Mouse (Mus musculus) neural tube, embryonic 14.5 days (tissue): ENCODE measurements around the gene Epb41l4b. TPM values are rescaled to one million over a fixed set of nuclear protein-coding genes. Genes with fewer than 3 reads are reported as not detected.

ENCODE experiments used
- ATAC-seq: fragments of 200-750 bp; cut with Nextera tagmentation; 2 replicates; pipeline ENCODE4 v1.8.0; 2017; ENCODE audit warnings: low read depth, mild to moderate bottlenecking, moderate TSS enrichment, moderate library complexity
- H3K27ac ChIP-seq: fragments of 300-500 bp; sonication (generic); 2 replicates; pipeline ENCODE4 v1.5.1; 2014; ENCODE audit warnings: low read depth, mild to moderate bottlenecking, control low read depth, low read length, moderate library complexity, mixed read lengths
- H3K27me3 ChIP-seq: fragments of 300-500 bp; sonication (generic); 2 replicates; pipeline ENCODE4 v1.6.1; 2014; ENCODE audit warnings: low read length; ENCODE audit not compliant: control insufficient read depth, insufficient read depth
- H3K36me3 ChIP-seq: fragments of 300-500 bp; sonication (generic); 2 replicates; pipeline ENCODE4 v1.6.1; 2014; ENCODE audit warnings: low read length, mixed read lengths; ENCODE audit not compliant: control insufficient read depth, insufficient read depth
- H3K4me1 ChIP-seq: fragments of 300-500 bp; sonication (generic); 2 replicates; pipeline ENCODE4 v1.6.1; 2014; ENCODE audit warnings: low read length; ENCODE audit not compliant: control insufficient read depth, insufficient read depth
- H3K4me2 ChIP-seq: fragments of 300-500 bp; sonication (generic); 2 replicates; pipeline ENCODE4 v1.6.1; 2014; ENCODE audit warnings: mild to moderate bottlenecking, low read depth, low read length, control low read depth
- H3K4me3 ChIP-seq: fragments of 300-500 bp; sonication (generic); 2 replicates; pipeline ENCODE4 v1.5.1; 2014; ENCODE audit warnings: low read depth, low read length, control low read depth, mixed read lengths
- H3K9ac ChIP-seq: fragments of 300-500 bp; sonication (generic); replicated peaks from 2 replicates; pipeline ENCODE4 v1.6.1; 2014; ENCODE audit warnings: low read depth, mild to moderate bottlenecking, control low read depth, low read length, mixed read lengths
- H3K9me3 ChIP-seq: fragments of 300-500 bp; sonication (generic); 2 replicates; pipeline ENCODE4 v1.6.1; 2016; ENCODE audit warnings: low read length; ENCODE audit not compliant: control insufficient read depth
- WGBS: fragments of 180-500 bp; shearing (Covaris S2); extraction: QIAGEN DNeasy Blood & Tissue Kit; methylation state at CpG from one replicate; pipeline ENCODE4 v1.1.7; 2014; 5-methylcytosine and 5-hydroxymethylcytosine counted together
- polyA plus RNA-seq: library from polyadenylated mRNA; unstranded; fragments of >200 nt; fragmentation: Nextera tagmentation; extraction: Ambion mirVana; gene quantifications from 2 replicates; pipeline ENCODE4 v1.2.1, GENCODE M21; 2014

Epb41l4b gene
- polyA plus RNA-seq, 1 experiment from 2014 or later, result 6.5 TPM

DNA sequence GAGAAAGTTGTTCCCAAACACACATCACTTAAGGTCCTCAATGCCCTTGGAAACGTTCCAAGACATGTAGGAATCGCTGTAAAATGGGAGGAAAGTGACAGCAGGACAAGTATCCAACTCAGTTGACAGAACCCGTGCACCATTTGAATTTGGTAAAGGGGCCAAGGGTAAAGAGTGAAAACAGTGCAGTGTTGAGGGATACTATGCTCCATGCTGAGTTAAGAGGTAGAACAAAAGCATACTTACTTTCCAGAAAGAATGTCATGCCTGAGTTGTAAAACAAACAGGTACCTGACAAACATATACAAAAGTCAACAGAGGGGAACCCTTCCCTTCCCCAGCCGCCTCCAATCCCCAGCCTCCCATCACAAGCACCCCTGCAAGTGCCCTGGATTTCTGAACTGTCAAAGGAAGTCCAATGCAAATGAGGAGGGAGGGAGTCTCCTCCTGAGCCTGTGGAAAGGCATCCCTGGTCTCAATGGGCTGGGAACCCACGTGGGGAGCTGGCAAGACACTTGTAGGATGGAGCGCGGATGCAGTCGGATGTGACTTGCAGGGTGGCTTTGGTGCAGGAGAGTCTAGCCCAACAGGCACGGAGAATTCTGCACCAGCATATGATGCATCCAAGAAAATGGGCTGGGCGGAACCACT, 57.4 kb downstream of the Epb41l4b start:
- no peaks in the 10 kb centered on the region for H3K9me3 ChIP-seq
- 73% methylated on average over 10 of the region's 10 CpGs for WGBS
- ATAC-seq, result no peak

DNA sequence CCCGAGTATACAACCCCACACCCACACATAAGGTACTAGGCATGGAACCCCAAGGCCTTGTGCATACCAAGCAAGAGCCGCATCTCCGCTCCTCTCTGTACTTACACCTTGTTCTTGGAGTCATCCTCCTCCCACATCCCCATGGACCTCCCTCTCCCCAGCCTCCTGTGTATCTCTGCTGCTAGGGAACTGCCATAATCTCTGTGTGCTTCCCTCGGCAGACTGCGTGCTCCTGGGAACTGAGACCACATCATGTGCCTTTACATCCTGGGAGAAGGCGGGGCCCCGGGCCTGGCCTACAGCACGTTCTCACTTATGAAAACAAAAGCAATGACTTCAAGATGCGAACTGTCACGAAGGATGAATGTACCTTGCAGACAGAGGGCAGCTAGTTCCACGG, 59.6 kb downstream of the Epb41l4b start:
- Histone ChIP-seq H3K9me3 (no peaks in the 10 kb centered on the region), H3K4me1 (peaks cover 3% of the 10 kb centered on the region; the same call in 1 of the 2 replicates), H3K4me2 (no peak overlapping the region), H3K4me3 (no peak overlapping the region), H3K27ac (no peak overlapping the region), H3K36me3 (no peaks in the 10 kb centered on the region), H3K27me3 (no peaks in the 10 kb centered on the region), H3K9ac (no peak overlapping the region)
- no peak for ATAC-seq
- 71% methylated on average over 11 of the region's 11 CpGs for whole genome bisulfite sequencing

More for the DNA sequence above, 57.4 kb downstream of the Epb41l4b start:
- no peak overlapping the region for H3K4me2 ChIP-seq
- no peak overlapping the region for H3K9ac ChIP-seq
- no peaks in the 10 kb centered on the region for H3K27me3 ChIP-seq
- H3K27ac ChIP-seq, result no peak overlapping the region
- H3K4me1 ChIP-seq, result peaks cover 3% of the 10 kb centered on the region
- no peaks in the 10 kb centered on the region for H3K36me3 ChIP-seq
- H3K4me3 ChIP-seq, result no peak overlapping the region

DNA sequence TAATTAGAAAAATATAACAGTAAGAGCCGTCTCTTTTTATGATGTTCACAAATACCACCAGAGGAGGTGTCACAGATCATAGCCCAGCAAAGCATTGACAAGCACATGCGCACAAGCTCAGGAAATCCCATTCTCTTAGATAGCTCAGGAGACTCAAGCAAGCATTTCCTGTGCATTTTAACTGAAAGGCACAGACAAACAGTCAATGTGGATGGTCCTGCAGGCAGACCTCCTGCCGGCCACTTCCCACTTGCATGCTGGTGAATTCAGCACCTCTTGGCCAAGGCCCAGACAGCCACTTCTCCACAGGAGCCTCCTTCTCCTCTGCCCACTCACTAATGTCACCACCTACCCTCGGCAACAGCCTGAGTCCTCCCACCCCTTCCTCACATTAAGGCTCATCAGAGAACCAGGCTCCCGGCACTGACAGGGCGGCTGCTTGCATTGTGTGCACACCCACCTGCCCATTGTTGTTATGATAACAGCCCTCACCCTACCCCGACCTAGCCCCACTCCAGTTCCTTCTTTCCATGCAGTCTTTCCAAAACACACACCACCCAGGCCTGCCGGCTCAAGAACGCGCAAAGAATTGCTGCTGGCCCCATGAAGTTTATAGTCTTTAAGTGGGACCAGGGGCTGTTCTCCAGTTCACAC, 60.3 kb downstream of the Epb41l4b start:
- Histone ChIP-seq H3K27ac (no peak overlapping the region), H3K9me3 (no peaks in the 10 kb centered on the region), H3K4me1 (peaks cover 3% of the 10 kb centered on the region; the same call in 1 of the 2 replicates), H3K36me3 (no peaks in the 10 kb centered on the region), H3K4me2 (no peak overlapping the region), H3K9ac (no peak overlapping the region), H3K4me3 (no peak overlapping the region), H3K27me3 (no peaks in the 10 kb centered on the region)
- 61% methylated on average over 10 of the region's 10 CpGs for WGBS
- no peak for ATAC-seq

DNA sequence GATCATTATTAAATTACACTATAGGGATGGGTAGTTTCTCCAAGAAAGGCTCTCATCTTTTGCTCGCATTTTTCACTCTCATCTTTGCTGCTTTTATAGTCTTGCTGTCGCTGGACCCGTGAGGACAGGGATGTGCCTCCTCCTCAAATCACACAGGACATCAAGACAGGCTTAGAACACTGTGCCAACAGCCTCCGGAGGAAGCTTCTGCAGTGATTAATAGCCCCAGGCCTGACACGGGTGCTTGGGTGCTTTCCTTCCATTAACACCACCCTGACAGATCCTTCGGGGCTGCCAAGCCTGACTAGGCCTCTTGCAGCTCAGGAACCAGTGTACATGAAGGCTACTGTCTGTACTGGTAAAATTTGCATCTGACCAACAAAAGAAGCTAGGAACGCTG, 61.8 kb downstream of the Epb41l4b start:
- 49% methylated on average over 7 of the region's 7 CpGs for WGBS
- no peaks in the 10 kb centered on the region for H3K27me3 ChIP-seq
- H3K9ac ChIP-seq, result no peak overlapping the region
- H3K4me1 ChIP-seq, result peaks cover 3% of the 10 kb centered on the region; the same call in 1 of the 2 replicates
- no peak overlapping the region for H3K4me3 ChIP-seq
- no peak for ATAC-seq
- no peaks in the 10 kb centered on the region for H3K9me3 ChIP-seq
- H3K4me2 ChIP-seq, result no peak overlapping the region
- no peaks in the 10 kb centered on the region for H3K36me3 ChIP-seq
- no peak overlapping the region for H3K27ac ChIP-seq

DNA sequence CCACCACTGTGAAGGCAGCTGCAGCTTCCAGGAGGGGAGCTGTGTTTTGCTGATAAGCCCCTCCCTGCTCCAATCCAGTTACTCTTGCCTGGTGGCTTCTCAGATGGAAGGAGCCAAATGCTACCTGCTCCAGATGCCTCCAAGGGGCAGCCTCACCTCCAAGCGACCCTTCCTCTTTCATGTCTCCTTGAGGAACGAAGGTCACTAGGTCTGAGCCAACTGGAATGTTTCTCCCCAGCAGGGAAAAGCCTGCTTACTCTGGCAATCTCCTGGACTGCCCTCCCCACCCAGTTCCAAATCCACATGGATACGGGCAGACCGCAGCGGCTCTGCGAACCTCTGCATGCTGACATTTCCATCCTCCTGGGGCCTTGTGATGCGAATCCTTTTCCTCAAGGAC, 69.4 kb downstream of the Epb41l4b start:
- Histone ChIP-seq H3K4me1 (0 out of 2 replicates have a peak, but pooled peaks cover 3% of the 10 kb centered on the region), H3K27ac (no peak overlapping the region), H3K9ac (no peak overlapping the region), H3K4me3 (no peak overlapping the region), H3K4me2 (no peak overlapping the region), H3K27me3 (no peaks in the 10 kb centered on the region), H3K9me3 (no peaks in the 10 kb centered on the region), H3K36me3 (no peaks in the 10 kb centered on the region)
- ATAC-seq, result no peak
- 73% methylated on average over 7 of the region's 7 CpGs for WGBS

DNA sequence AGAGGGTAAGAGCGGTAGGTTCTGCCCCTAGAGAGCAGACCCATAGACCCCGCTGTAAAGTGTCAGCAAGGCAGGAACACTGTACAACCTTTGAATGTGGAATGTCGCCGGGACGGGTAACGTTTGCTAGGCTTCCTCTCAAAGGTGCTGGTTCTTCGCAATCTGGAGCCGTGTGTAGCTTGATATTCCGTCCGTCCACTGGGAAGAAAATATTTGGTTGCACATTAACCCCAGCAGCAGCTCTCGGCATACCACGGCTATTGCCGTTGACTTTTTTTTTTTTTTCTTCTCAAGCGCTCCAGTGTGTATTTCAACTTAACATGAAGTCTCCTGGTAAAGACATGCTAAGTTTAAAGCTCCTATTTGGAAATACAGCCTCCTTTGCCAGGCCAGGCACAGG, 70.1 kb downstream of the Epb41l4b start:
- Histone ChIP-seq H3K9me3 (no peaks in the 10 kb centered on the region), H3K4me1 (0 out of 2 replicates have a peak, but pooled peaks cover 3% of the 10 kb centered on the region), H3K27ac (no peak overlapping the region), H3K27me3 (no peaks in the 10 kb centered on the region), H3K9ac (no peak overlapping the region), H3K4me3 (no peak overlapping the region), H3K36me3 (no peaks in the 10 kb centered on the region), H3K4me2 (no peak overlapping the region)
- ATAC-seq, result no peak
- 93% methylated on average over 14 of the region's 14 CpGs for whole genome bisulfite sequencing

DNA sequence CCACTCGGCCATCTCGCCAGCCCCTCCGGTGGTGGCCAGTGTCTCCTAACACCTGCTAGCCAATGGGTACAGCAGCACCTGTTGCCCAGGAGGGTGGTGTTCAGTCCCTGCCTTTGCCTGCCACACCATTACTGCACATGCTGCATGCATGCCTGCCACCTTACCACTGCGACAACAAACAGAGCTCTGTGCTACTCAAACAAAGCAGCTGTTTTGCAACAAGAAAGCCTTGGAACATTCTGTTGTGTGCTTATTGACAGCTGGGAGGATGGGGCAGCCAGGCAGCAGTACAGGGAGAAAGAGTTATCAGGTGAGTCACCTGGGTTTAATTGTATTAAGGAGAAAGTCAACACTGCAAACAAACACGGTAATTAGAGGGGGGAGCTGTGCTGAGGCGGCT, 72.6 kb downstream of the Epb41l4b start:
- no peaks in the 10 kb centered on the region for H3K27me3 ChIP-seq
- WGBS, result 77% methylated on average over 6 of the region's 6 CpGs
- H3K9me3 ChIP-seq, result no peaks in the 10 kb centered on the region
- H3K4me1 ChIP-seq, result 0 out of 2 replicates have a peak, but pooled peaks cover 3% of the 10 kb centered on the region
- H3K36me3 ChIP-seq, result no peaks in the 10 kb centered on the region
- no peak for ATAC-seq
- H3K4me3 ChIP-seq, result no peak overlapping the region
- H3K9ac ChIP-seq, result no peak overlapping the region
- H3K27ac ChIP-seq, result no peak overlapping the region
- H3K4me2 ChIP-seq, result no peak overlapping the region

DNA sequence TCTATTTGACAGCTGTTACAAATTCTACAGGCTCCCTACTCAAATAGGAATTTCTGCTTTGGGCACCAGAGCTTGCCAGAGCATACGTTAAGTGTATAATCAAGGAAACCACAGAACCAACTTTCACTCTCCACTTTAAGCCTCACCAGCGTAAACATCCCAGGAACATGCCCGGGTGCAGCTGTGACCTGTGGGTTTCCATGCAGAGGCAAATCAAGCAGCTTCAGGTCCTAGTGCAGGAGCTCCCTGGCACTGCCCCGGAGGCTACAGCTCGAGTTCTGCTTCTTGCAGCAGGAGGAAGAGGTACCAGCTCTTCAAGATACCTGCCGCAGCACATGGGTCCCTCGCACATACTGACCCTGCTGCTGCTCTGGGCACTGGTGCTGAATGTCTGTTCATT, 74.8 kb downstream of the Epb41l4b start:
- no peak for ATAC-seq
- Histone ChIP-seq H3K27me3 (no peaks in the 10 kb centered on the region), H3K4me1 (peaks cover 5% of the 10 kb centered on the region; the same call in 1 of the 2 replicates), H3K9ac (no peak overlapping the region), H3K27ac (no peak overlapping the region), H3K36me3 (no peaks in the 10 kb centered on the region), H3K4me2 (no peak overlapping the region), H3K9me3 (no peaks in the 10 kb centered on the region), H3K4me3 (no peak overlapping the region)
- 78% methylated on average over 7 of the region's 7 CpGs for WGBS

DNA sequence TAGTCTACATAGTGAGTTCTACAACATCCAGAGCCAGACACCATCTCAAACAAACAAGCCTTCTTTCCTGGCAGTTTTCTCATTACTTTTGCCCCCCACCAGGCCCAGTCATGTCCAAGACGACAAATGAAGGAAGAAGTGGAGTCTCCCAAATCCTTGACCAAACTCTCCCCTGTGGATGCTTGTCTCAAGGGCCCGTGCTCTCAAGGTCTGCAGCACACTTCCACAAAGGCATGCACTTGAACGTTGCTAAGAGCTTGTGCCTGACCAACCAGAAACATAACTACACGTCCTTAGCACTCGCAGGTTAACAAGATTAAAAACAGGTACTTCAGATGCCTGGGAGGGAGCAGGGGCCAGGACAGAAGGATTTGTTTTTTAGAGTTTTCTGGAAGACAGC, 75.4 kb downstream of the Epb41l4b start:
- Histone ChIP-seq H3K4me1 (peaks cover 5% of the 10 kb centered on the region; the same call in 1 of the 2 replicates), H3K36me3 (no peaks in the 10 kb centered on the region), H3K27ac (no peak overlapping the region), H3K27me3 (no peaks in the 10 kb centered on the region), H3K9ac (no peak overlapping the region), H3K4me3 (no peak overlapping the region), H3K9me3 (no peaks in the 10 kb centered on the region), H3K4me2 (no peak overlapping the region)
- 87% methylated on average over 5 of the region's 5 CpGs for WGBS
- ATAC-seq, result no peak
